Mouse (Mus musculus) heart, postnatal 4 days (tissue): ENCODE data around the gene Ptx4. TPM values are rescaled to one million over a fixed set of nuclear protein-coding genes. Genes with fewer than 3 reads are reported as not detected.

ENCODE experiments used
- DNase-seq: peaks from one replicate; pipeline ENCODE4 v3.0.0; 2021
- total RNA-seq, 2 experiments: library from RNA; stranded (reverse); gene quantifications; 2 replicates each; pipeline ENCODE4 v1.2.3; 2021

The Ptx4 gene
- 1 to 10 TPM; 1.4 TPM for total RNA-seq

DNA sequence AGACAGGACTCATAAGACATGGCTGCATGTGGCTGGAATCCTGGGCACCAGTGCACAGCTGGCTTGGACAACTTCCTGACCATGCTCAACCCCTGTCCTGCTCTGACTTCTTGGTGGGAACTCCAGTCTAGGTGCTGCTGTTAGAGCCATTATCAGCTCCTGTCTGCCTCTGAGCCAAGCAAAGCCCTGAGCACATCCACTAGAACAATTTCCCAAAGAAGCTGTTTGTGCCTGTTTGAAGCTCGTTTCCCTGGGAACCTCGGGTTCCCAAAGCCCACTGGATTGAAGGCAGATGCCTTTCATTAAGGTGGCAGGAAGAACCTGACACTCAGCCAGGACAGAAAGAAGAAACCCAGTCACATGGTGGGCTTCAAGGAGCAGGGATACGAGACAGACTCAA lies at the start of gene Ptx4:
Gene Ptx4, plus strand, starts transcription at position 355 of the 400 bp plus-strand sequence.
- DNase-seq: no peak

DNA sequence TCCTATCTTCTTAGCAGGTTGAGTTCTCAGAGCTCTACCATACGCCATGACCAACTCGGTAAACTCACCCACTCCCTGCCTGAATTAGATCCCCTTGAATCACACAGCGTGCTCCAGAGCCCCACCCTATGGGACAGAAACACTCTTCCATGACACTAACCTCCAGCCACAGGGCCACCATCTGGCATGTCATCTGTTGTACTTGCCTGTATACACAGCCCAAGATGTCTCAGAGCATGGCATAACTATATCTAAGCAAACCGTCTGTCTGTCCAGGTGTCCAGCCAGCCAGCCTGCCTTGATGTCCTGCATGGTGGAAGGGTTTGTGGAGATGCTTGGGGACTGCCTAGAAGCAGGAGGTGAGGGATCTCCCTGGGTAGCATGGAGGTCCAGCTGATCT lies 43.7 kb upstream of the Ptx4 start:
- no peak for DNase-seq

DNA sequence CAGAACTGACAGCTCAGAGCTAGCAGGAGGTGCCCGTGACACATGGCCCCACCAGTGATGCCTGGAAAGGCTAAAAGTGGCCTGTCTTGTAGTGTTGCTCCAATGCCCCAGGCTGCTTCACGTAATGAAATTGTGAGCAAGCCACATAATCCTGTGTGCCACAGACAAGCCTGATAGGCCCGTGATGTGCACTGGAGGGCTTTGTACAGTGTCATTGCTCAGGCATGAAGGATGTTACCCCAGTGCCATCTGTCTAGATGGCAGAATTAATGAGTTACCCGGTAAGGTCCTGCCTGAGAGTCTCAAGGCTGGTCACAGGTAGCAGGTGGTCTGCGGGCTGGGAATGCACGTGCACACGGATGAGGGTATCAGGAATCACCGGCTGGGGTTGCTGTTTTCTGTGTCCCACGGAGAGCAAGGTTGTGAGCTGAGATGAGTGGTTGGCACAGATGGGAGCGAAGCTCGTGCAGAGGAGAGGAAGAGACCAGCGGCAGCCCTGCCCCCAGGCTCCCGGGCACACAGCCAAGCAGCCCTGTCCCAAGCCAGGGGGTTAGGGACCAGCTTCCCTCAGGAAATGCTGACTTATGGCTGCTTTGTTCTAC lies 42.7 kb upstream of the Ptx4 start:
- peak; percentile 89 for DNase-seq

- no peak for DNase-seq
Measured at GRCm38 (mm10) chr17:25080210-25080609, 40.4 kb upstream of the Ptx4 start.

DNA sequence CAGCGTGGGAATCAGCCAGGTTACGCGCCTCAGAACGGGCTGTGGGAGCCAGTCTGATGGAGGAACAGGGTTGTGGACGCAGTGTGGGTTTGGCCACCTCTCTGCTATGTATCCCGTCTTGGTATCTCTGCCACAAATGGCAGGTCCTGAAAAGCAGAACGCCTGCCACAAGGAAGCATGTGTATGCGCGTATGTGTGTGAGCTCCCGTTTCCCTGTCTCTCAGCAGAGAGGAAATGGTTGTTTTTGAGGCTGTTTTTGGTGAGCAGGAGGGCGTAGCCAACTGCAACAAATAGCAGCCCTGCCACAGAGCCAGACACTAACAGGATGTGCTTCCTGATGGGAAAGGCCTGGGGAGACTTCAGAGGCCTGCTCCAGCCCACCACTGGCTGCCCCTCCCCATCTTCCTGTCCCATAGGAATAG lies 39.6 kb upstream of the Ptx4 start:
- peak; percentile 65 for DNase-seq

- peak; percentile 53 for DNase-seq
Measured at GRCm38 (mm10) chr17:25082081-25082847, 38.3 kb upstream of the Ptx4 start.

GRCm38 (mm10) chr17:25082887-25083286 lies 37.7 kb upstream of the Ptx4 start:
- no peak for DNase-seq

DNA sequence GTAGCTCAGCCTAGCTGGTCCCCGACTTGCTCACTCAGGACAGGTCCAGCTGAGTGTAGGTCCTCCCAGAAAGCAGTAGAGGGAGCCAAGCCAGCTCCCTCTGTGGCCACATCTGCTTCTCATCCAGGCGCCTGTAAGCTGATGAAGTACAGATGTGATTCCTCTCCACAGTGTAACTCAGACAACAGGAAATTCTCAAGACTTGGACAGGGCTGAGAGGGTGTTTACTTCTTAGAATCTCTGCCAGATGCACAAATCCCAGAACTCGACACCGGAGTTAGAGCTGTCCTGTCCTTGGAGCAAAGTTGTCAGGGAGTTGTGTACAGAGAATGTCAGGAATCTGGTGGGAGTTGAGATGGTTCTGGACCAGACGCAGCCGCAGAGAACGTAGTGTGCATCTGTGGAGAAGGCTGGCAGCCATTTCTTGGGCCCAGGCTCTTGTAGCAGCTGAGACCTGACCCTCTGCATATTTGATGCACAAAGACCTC lies 37.1 kb upstream of the Ptx4 start, which contains the start of gene Tmem204:
Gene Tmem204, minus strand, starts transcription at position 148 of the 488 bp plus-strand sequence.
- peak; percentile 76 for DNase-seq

- no peak for DNase-seq
Measured at GRCm38 (mm10) chr17:25084835-25085385, 35.6 kb upstream of the Ptx4 start.

DNA sequence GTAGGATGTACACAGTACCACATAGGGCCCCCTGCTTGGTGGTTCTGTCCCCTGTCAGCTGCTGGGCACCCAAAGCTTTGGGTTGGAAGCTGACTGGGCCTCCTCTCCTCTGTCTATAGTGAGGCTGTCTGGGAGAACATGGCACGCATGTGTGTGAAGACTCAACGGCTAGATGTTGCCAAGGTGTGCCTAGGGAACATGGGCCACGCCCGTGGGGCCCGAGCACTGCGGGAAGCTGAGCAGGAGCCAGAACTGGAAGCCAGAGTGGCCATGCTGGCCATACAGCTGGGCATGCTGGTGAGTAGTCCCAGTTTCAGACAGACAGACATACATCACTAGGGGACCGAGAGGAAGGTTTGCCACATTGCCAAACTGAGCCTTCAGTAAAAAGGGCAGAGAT lies 33.8 kb upstream of the Ptx4 start:
- no peak for DNase-seq

DNA sequence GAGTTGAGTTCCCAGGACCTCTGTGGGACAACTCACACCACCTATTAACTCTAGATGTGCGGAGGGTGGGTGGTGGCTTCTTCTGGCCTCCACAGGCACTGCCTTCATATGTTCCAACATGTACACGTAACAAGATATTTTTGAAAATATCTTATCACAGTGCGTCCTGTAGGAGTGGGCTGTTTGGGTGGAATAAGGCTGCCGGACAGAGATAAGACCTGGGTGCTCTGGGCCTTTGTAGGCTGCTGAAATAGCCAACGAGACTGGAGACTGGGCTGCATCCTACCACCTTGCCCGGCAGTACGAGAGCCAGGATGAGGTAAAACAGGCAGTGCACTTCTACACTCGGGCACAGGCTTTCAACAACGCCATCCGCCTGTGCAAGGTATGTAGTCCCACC lies 31.4 kb upstream of the Ptx4 start:
- DNase-seq: no peak

GRCm38 (mm10) chr17:25090450-25090849 lies 30.1 kb upstream of the Ptx4 start:
- no peak for DNase-seq

- no peak for DNase-seq
Measured at GRCm38 (mm10) chr17:25096221-25096620, 24.3 kb upstream of the Ptx4 start.

GRCm38 (mm10) chr17:25100052-25100451 lies 20.5 kb upstream of the Ptx4 start:
- no peak for DNase-seq

- DNase-seq: no peak
Measured at GRCm38 (mm10) chr17:25101338-25101737, 19.2 kb upstream of the Ptx4 start.

DNA sequence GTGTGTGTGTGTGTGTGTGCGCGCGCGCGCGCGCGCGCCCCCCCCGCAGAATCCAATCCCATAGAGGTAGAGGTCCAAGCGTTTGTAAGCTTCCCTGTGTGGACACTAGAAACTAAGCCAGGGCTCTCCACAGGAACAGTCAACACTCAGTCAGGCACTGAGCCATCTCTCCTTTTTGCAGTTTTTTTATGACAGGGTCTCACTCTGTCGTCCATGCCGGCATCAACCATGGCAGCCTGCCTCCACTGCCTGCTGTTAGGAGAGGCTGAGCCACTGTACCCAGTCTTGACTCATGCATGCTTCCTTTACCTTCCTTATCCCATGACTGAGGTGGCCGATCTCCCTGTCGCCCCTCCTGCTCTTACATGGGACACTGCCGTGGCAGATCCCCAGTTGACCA lies 12.8 kb upstream of the Ptx4 start:
- no peak for DNase-seq

GRCm38 (mm10) chr17:25109578-25109977 lies 11.0 kb upstream of the Ptx4 start:
- DNase-seq: peak; percentile 69

GRCm38 (mm10) chr17:25110590-25110989 lies 10.0 kb upstream of the Ptx4 start:
- DNase-seq: no peak

DNA sequence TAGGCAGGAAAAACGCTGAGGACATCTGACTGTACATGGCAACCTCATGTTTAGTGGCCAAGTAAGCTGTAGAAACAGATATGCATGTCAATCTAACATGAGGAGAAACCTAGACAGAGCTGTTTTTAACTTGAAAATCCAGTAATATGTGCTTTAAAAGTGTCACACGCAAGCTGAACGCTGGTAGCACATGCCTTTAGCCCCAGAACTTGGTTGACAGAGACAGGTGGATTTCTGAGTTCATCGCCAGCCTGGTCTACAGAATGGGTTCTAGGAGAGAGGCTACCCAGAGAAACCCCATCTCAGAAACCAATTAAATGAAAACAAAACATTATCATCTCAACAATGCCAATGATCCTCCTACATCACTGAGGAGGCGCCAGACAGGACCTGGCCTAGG lies 9.3 kb upstream of the Ptx4 start:
- DNase-seq: no peak

DNA sequence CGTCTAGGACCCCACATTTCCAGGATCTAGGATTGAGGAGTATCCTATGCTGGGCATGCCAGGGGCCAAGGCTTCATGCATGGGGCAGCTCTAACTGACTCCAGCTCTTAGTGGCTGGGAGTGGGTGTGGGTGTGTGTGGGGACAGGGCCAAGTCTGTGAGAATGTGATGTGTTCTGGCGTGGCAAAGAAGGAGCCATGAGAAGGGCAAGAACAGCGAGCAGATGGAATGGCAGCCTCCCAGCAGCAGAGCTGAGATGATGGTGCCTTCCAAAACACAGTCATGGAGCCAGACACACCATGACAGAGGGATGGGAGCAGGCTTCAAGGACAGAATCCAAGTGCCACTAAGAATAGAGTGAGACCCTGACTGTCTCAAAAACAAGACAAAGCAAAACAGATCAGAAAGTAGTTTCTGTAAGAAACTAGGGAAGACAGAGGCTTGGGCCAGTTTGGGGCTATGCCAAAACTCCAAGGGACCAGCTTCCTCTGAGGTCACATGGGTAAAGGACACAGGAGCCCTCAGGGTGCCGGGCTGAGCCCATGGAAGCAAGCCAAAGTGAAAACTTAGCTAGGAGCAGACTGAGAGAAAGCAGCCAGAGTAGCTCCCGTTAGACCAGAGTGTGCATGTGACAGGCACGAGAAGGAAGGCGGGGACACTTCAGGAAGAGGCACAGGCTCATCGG lies 8.7 kb upstream of the Ptx4 start:
- DNase-seq: peak; percentile 59

- no peak for DNase-seq
Measured at GRCm38 (mm10) chr17:25112423-25112810, 8.1 kb upstream of the Ptx4 start.

DNA sequence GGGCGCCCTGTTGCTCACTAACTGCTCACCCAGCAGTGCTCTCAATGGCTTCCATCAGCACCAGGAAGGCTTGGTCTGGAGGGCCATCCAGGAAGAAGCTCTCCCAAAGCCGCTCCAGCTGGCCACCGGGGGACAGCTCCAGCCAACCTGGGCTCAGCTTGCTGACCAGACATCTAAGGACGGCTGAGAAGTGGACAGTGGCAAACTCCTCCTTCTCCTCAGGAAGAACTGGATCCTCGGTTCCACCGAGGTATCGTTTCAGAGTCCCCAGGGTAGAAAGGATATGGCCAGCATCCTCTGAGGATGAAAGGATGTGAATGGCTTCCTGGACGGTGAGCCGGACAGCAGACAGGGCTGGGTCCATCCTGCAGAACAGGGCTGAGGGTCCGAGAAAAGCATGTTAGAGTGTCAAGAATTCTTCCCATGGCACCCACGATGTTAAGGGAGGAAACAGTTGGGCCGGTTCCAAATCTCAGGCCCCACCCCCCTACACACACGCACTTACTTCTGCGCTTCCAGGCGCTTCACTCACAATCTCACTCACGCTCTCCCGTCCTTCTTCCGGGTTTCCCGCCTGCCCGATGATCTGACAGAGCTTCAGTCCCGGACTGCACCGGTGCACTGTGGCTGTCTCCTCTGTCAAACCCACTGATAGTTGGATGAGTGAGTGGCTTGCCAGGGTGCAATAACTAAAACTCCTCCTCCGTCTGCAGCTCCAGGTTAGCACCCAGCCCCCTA lies 5.5 kb upstream of the Ptx4 start:
- peak; percentile 14 for DNase-seq
